Mouse (Mus musculus): Measurements from ENCODE around the gene Myo5c.

The Myo5c gene

DNA sequence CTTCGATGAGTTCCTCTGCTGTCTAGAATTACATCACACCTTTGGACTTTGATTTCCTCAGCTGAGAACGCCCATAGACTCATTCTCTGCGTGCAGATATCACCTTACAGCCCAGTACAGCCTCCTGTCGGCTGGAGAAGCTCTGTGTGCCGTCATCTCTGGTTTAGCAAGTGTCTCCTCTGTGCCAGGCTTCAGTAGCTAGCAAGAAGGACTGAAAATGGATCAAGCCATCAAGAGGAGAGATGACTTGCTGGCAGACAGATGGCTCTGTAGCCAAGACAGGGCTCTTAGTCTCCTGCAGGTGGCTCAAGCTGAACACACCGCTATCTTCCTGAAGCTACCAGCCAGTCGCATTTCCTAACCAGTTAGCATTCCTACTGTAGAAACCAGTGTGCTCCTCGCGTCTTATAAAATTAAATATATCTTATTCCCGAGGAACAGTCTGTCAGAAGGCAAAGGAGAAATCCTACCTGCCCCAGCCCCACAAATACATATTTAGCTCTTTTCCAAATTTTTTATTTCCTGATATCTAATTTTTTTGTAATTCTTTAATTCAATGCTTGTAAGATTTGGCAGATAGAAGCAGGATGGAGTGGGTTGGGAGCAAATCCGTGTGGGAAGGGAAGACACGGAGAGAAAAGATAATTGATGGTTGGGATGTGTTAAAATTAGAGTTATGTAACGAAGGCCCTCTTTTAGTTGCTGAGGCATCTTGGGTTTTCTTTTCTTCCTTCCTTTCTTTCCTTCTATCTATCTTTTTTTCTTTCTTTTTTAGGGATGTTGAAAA lies 90.5 kb downstream of the Myo5c start:
- DNase-seq (ENCODE audit: low spot score) = no peak

DNA sequence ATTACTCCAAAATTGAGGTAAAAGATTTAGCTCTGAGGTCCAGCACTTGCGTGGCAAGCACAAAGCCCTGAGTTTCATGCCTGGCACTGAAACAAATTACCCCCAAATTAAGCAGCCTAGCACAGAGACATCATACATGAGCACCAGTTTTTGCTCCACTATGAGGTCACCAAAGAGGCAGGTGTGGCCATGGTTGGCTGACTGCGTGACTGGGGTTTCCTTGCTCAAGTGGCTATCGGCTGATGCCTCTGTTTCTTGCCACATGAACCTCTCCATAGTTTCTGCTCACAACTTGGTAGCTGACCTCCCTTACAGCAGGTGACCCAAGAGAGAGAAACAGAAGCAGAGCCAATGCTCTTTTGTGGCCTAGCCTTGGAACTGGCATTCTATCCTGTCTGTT lies 96.2 kb downstream of the Myo5c start:
- DNase-seq (ENCODE audit: low spot score) = no peak

DNA sequence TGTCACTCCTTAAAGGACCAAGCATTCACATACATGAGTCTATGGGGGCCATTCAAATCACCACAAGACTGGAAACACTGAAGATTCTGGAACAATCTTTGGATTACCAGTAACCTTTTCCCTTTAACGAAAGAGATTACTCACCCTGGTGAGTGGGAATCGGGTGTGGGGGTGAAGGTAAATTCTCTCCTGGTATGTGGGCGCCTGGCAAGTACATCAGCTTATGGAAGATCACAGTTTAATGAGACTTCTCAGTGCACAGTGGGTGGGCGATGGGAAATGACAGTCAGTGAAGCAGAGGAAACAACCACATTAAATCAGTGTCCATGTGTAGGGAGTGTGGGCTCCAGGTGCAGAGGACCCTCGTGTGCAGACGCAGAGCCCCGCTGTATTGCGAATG lies 99.0 kb downstream of the Myo5c start:
- DNase-seq (ENCODE audit: low spot score) = no peak

DNA sequence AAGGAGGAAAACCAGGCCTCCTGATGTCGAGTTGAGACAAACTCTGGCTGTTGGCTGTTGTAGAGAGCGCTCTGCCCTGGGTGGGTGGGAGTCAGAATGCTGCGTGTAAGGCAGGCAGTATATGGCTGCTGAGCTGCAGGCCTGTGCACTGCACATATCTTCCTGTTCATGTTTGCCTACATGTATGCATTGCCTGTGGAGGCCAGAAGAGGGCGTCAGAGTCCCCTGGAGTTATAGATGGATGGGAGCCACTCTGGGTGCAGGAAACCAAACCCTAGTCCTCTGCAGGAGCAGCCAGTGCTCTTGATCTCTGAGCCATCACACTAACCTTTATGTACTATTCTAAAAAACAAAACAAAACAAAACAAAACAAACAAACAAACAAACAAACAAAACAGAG lies 102.6 kb downstream of the Myo5c start:
- DNase-seq (ENCODE audit: low spot score) = no peak

DNA sequence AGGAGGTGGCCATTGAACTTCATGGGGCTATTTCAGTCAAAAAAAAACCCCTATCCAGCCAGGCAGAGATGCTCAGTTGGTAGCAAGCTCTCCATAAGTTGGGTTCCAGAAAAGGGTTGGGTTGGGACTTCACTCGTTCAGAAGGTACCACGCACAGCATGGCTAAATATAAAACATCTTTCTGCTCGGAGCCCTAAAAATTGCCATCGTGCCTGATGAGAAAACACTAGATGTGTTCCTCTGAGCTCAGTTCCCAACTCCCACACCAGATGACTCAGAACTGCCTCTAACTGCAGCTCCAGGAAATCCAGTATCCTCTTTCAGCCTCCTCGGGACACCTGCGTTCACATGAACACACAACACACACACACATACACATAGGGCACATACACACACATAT lies 106.2 kb downstream of the Myo5c start:
- no peak for DNase-seq (ENCODE audit: low spot score)

DNA sequence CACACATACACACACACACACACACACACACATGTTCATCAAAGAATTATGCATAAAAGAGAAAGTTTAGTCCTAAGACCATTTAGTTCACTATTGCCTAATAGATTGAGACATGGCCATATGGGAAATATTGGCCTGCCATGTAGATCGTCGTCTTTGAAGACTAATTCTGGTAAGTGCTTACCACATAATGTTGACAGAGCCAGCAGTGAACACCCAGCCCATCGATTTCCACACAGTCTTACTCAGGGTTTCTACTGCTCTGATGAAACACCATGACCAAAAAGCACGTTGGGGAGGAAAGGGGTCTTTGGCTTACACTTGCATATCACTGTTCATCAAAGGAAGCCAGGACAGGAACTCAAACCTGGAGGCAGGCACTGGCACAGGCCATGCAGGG lies 110.6 kb downstream of the Myo5c start:
- no peak for DNase-seq (ENCODE audit: low spot score)

DNA sequence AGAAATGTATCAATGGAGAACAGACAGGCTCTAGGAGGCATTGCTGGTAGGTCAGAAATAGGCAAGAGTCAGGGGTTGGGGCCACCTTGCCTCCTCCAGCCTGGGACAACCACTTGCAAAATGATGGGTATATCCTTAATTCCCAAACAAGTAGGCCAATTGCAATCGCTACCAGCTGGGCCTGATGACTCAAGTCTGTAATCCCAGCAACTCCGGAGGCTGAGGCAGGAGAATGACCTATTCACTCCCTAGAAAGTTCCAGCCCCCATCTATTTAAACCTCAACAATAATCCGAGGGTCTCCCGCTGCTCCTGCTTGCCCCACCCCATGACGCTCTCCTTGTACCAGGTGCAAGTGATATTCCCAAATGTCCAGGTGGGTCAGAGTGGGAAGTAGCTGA lies 115.6 kb downstream of the Myo5c start, which contains the start of gene Bcl2l10:
Bcl2l10 (plus strand) TSS at position 301 of the 400 bp plus-strand sequence.
- DNase-seq (ENCODE audit: low spot score) = no peak

DNA sequence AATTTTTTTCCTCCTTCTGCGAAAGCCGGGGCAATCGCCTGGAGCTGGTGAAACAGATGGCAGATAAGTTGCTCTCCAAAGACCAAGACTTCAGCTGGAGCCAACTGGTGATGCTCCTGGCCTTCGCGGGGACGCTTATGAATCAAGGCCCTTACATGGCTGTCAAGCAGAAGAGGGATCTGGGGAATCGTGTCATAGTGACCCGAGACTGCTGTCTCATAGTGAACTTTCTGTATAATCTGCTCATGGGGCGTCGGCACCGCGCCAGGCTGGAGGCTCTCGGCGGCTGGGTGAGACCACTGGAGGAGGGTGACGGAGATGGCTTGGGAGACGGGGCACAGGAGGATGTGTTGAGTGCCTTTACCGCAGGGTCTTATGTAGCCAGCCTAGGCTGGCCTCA lies 116.2 kb downstream of the Myo5c start:
- DNase-seq (ENCODE audit: low spot score) = no peak

DNA sequence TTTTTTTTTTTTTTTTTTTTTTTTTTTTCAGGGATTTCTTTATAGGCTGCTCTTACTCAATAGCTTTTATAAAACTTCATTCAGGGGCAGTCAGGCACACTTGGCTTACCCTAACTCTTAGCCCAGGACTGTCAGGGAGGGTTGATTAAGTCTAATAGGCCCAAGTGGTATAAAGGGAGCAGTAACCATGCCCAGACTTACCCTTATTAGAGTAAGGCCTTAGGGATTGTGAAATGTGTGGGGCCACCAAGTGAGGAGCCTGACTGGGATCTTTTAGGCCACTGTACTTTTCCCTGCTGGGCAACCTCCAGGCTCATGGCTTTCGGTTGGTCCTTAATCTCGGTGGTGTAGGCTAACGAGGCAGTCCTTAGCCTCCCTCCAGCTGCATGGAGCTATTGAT lies 116.8 kb downstream of the Myo5c start:
- no peak for DNase-seq (ENCODE audit: low spot score)

DNA sequence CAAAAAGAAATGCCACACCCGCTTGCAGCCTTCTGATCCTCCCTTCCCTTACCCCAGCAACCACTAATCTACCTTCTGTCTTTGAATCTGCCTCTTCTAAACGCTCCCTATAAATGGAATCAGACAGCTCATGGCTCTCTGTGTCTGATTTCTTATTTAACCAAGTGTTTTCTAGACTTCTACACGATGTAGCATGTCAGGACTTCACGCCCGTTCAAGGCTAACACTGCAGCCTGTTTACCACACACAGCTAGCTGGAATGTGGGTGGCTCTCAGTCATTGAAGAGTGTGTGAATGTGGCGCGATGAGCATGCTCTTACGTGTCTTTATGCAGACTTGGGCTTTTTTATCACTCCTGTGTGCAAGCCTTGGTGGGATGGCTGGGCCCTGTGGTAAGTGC lies 121.3 kb downstream of the Myo5c start:
- DNase-seq (ENCODE audit: low spot score) = no peak
